Mouse (Mus musculus) ES-E14 (cell line): Measurements from ENCODE around the gene Ccs. TPM values are rescaled to one million over a fixed set of nuclear protein-coding genes. Genes with fewer than 3 reads are reported as not detected.

ENCODE experiments used
- DNase-seq: peaks from one replicate; pipeline ENCODE4 v3.0.0-alpha.2; 2013; ENCODE audit warnings: low read depth, low spot score
- H3K27ac ChIP-seq: 2 replicates; pipeline ENCODE4 v1.5.1; 2012; ENCODE audit warnings: low read depth, mild to moderate bottlenecking, low read length, moderate library complexity, mixed read lengths; ENCODE audit not compliant: poor library complexity, insufficient read depth, severe bottlenecking
- H3K36me3 ChIP-seq: 2 replicates; pipeline ENCODE4 v1.6.1; 2012; ENCODE audit warnings: mild to moderate bottlenecking, low read length, moderate library complexity, mixed read lengths; ENCODE audit not compliant: control insufficient read depth, poor library complexity, insufficient read depth, severe bottlenecking
- H3K4me1 ChIP-seq, 2 experiments: fragments of 150-350 bp in 1 of 2; sonication (generic) in 1 of 2; 2 replicates each; pipeline ENCODE4 v1.6.1; 2012; ENCODE audit warnings: low read length in 2 of 2, mild to moderate bottlenecking in 1 of 2, mixed read lengths in 1 of 2; ENCODE audit not compliant: control insufficient read depth in 2 of 2, insufficient read depth in 2 of 2, poor library complexity in 1 of 2
- H3K4me3 ChIP-seq, 2 experiments: fragments of 150-350 bp in 1 of 2; sonication (generic) in 1 of 2; 2 replicates each; pipeline ENCODE4 v1.5.1; 2012; ENCODE audit warnings: low read length in 2 of 2, low read depth in 1 of 2, mild to moderate bottlenecking in 1 of 2, mixed read lengths in 1 of 2; ENCODE audit not compliant: insufficient read depth in 1 of 2, poor library complexity in 1 of 2, severe bottlenecking in 1 of 2
- H3K9ac ChIP-seq: 2 replicates; pipeline ENCODE4 v1.6.1; 2012; ENCODE audit warnings: low read depth, mild to moderate bottlenecking, low read length, mixed read lengths; ENCODE audit not compliant: poor library complexity, insufficient read depth, severe bottlenecking
- H3K9me3 ChIP-seq: fragments of 150-350 bp; sonication (generic); 2 replicates; pipeline ENCODE4 v1.6.1; 2012; ENCODE audit warnings: low read depth, mild to moderate bottlenecking, low read length; ENCODE audit not compliant: control insufficient read depth, insufficient read depth
- CHD2 ChIP-seq: IDR thresholded peaks from 2 replicates; pipeline ENCODE4 v1.6.1; 2014; ENCODE audit warnings: mild to moderate bottlenecking, low read depth, low read length, inconsistent platforms
- HCFC1 ChIP-seq: IDR thresholded peaks from 2 replicates; pipeline ENCODE4 v1.6.1; 2012; ENCODE audit warnings: low read length, inconsistent platforms, borderline replicate concordance; ENCODE audit not compliant: insufficient read depth
- MAFK ChIP-seq: IDR thresholded peaks from 2 replicates; pipeline ENCODE4 v1.6.1; 2014; ENCODE audit warnings: mild to moderate bottlenecking, low read depth, low read length, inconsistent platforms; ENCODE audit not compliant: insufficient read depth
- ZC3H11A ChIP-seq: IDR thresholded peaks from 2 replicates; pipeline ENCODE4 v1.6.1; 2012; ENCODE audit warnings: low read depth, mild to moderate bottlenecking, inconsistent platforms, low read length, borderline replicate concordance
- ZNF384 ChIP-seq: IDR thresholded peaks from 2 replicates; pipeline ENCODE4 v1.6.1; 2012; ENCODE audit warnings: low read depth, low read length, inconsistent platforms
- in situ Hi-C, 2 experiments: fragments of 600-800 bp; cut with MboI; formaldehyde crosslinking; loops; one replicate each; pipeline ENCODE4 v1.15.1; 2025; ENCODE audit warnings: low sequenced_read_pairs in 2 of 2, inconsistent platforms in 1 of 2; ENCODE audit not compliant: unreplicated experiment in 2 of 2
- total RNA-seq: library from RNA; depleted of rRNA; stranded (reverse); fragments of 300-350 nt; gene quantifications from 2 replicates; pipeline ENCODE4 v1.2.3, GENCODE M21; 2012

The Ccs gene
- total RNA-seq, 1 experiment: 49.9 TPM

- peaks cover 4 to 6% of the 10 kb centered on the region in 2 experiments; a peak in 2 of 4 replicates for H3K4me1 ChIP-seq
- no peak overlapping the region for H3K9ac ChIP-seq
- TF ChIP-seq HCFC1: no peak
- in situ Hi-C loops: no loop called here
- H3K4me3 ChIP-seq: no peak overlapping the region
- H3K9me3 ChIP-seq: no peaks in the 10 kb centered on the region
- no peak overlapping the region for H3K27ac ChIP-seq
- peaks cover 2% of the 10 kb centered on the region; the same call in 1 of the 2 replicates for H3K36me3 ChIP-seq
- DNase-seq: no peak
These were observed 1.7 kb upstream of the Ccs start for GRCm38 (mm10) chr19:4840848-4841247.

- Histone ChIP-seq H3K27ac (no peak overlapping the region), H3K36me3 (peaks cover 2% of the 10 kb centered on the region; the same call in 1 of the 2 replicates), H3K4me3 (peak overlapping the region; percentile 64 to 66), H3K9me3 (no peaks in the 10 kb centered on the region), H3K9ac (peak overlapping the region; percentile 73), H3K4me1 (peaks cover 6 to 7% of the 10 kb centered on the region in 2 experiments; a peak in 2 of 4 replicates)
- TF ChIP-seq CHD2: no peak
- no peak for TF ChIP-seq HCFC1
- no peak for TF ChIP-seq ZNF384
- no peak for TF ChIP-seq MAFK
- no peak for TF ChIP-seq ZC3H11A
- in situ Hi-C loops: no loop called here
- DNase-seq: no peak
These were observed 499 bp downstream of the Ccs start for GRCm38 (mm10) chr19:4838526-4839140.

GRCm38 (mm10) chr19:4837049-4837448 is 2.1 kb downstream of the Ccs start:
- in situ Hi-C loops: no loop called here
- H3K4me1 ChIP-seq: peaks cover 6 to 7% of the 10 kb centered on the region in 2 experiments; a peak in 3 of 4 replicates
- DNase-seq: no peak

GRCm38 (mm10) chr19:4836096-4836495 is 3.0 kb downstream of the Ccs start:
- no peak for DNase-seq
- Histone ChIP-seq H3K9ac (no peak overlapping the region), H3K36me3 (peaks cover 4% of the 10 kb centered on the region; the same call in 1 of the 2 replicates), H3K4me1 (peaks cover 6 to 7% of the 10 kb centered on the region in 2 experiments; a peak in 3 of 4 replicates), H3K4me3 (no peak overlapping the region), H3K9me3 (no peaks in the 10 kb centered on the region), H3K27ac (no peak overlapping the region; the same call in 1 of the 2 replicates)
- TF ChIP-seq MAFK: no peak
- TF ChIP-seq CHD2: no peak
- no peak for TF ChIP-seq HCFC1
- no peak for TF ChIP-seq ZC3H11A
- in situ Hi-C loops: no loop called here

More at GRCm38 (mm10) chr19:4837049-4837448, 2.1 kb downstream of the Ccs start:
- Histone ChIP-seq H3K9me3 (no peaks in the 10 kb centered on the region), H3K4me3 (no peak overlapping the region), H3K9ac (no peak overlapping the region), H3K36me3 (peaks cover 4% of the 10 kb centered on the region; the same call in 1 of the 2 replicates), H3K27ac (no peak overlapping the region)
- no peak for TF ChIP-seq HCFC1
- TF ChIP-seq MAFK: no peak
- no peak for TF ChIP-seq ZC3H11A
- TF ChIP-seq CHD2: no peak
- no peak for TF ChIP-seq ZNF384

GRCm38 (mm10) chr19:4833977-4834376 is 5.2 kb downstream of the Ccs start:
- no peak overlapping the region for H3K4me3 ChIP-seq
- H3K27ac ChIP-seq: no peak overlapping the region
- peaks cover 4% of the 10 kb centered on the region; the same call in 1 of the 2 replicates for H3K36me3 ChIP-seq
- no peak overlapping the region for H3K9ac ChIP-seq
- in situ Hi-C loops: no loop called here
- H3K9me3 ChIP-seq: no peaks in the 10 kb centered on the region
- H3K4me1 ChIP-seq: peaks cover 7% of the 10 kb centered on the region in 2 experiments; a peak in 3 of 4 replicates
- TF ChIP-seq ZC3H11A: no peak
- no peak for TF ChIP-seq ZNF384
- no peak for TF ChIP-seq HCFC1
- TF ChIP-seq MAFK: no peak
- TF ChIP-seq CHD2: no peak
- no peak for DNase-seq
